Mouse (Mus musculus) liver, adult (tissue): Measurements from ENCODE around the gene Gm21913.
"Not testable (repeated sequence)": the region's sequence is repeated elsewhere in the genome, so short reads cannot be mapped to it uniquely, and the experiment has no call there.

Experiments used
- GATA4 ChIP-seq: IDR thresholded peaks from 2 replicates; pipeline ENCODE4 v1.6.1; 2014; ENCODE audit warnings: mild to moderate bottlenecking, low read length; ENCODE audit not compliant: insufficient replicate concordance

Gm21913 gene

GRCm38 (mm10) chrY:74623596-74623995, at the start of gene Gm21913:
Gene Gm21913 (plus strand): TSS chrY:74623896.
- not testable (repeated sequence) for TF ChIP-seq GATA4
